Mouse (Mus musculus) B cell, adult 2 months (primary cell): Measurements from ENCODE around the gene Coq5.
"Not testable (repeated sequence)": the region's sequence is repeated elsewhere in the genome, so short reads cannot be mapped to it uniquely, and the experiment has no call there.

Source experiments
- DNase-seq, 2 experiments: peaks; one replicate each; pipeline ENCODE4 v3.0.0; 2022

The Coq5 gene

DNA sequence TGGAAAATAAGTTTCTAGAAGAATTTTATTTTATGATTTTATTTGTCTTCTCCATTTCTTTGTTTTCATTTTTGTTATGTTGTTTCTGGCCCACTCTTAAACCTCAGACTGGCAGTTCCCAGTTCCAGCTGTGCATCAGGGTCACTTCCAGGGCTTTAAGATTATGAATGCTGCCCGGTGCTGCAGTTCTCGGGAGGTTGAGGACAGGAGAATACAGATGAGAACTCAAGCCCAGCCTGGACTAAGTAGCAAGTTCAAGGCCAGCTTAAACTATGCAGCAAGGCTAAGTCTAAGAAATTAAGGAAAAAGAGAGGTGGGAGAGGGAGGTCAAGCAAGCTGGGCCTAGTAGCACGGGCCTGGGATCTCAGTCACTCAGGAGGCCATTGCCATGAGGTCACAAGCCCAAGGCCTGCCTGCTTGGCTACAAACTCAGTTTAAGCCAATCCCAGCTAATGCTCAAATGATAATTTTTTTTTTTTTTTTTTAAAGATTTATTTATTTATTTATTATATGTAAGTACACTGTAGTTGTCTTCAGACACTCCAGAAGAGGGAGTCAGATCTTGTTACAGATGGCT is 11.9 kb upstream of the Coq5 start:
- no peak for DNase-seq

DNA sequence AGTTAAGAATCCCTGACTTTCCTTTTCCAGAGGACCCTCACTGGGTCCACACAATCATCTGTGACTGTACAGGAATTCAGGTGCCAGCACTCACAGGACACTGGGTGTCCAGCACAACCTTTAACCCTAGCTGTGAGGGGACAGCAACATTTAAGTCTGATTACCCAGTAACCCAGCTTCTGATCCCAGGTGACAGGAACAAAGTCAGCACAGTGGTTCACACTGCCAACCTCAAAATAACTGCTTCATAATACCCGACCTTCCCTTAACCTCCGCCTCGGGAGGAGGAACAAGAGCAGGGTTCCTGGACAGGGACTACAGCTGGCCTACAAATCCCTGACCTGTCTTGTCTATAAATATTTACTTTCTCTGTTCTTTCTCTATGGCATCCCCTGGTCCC is 11.2 kb upstream of the Coq5 start:
- DNase-seq, result no peak

DNA sequence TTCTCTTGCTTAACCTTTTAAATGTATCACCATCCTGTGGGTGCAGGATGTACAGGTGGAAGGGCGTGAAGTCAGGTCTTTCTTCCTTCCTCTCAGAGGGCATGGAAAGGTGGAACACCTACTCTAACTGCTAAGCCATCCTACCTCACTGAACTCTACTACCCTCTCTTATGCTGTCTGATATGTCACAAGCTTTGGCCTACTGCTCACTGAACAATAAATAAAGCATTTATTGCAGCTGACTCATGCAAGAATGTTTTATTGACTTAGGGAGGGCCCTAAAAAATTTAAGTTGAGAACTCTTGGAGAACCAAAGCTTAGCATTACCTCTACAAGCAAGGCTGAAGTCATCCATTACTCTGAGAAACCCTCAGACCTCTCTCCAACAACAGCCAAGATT is 9.5 kb upstream of the Coq5 start:
- no peak for DNase-seq

DNA sequence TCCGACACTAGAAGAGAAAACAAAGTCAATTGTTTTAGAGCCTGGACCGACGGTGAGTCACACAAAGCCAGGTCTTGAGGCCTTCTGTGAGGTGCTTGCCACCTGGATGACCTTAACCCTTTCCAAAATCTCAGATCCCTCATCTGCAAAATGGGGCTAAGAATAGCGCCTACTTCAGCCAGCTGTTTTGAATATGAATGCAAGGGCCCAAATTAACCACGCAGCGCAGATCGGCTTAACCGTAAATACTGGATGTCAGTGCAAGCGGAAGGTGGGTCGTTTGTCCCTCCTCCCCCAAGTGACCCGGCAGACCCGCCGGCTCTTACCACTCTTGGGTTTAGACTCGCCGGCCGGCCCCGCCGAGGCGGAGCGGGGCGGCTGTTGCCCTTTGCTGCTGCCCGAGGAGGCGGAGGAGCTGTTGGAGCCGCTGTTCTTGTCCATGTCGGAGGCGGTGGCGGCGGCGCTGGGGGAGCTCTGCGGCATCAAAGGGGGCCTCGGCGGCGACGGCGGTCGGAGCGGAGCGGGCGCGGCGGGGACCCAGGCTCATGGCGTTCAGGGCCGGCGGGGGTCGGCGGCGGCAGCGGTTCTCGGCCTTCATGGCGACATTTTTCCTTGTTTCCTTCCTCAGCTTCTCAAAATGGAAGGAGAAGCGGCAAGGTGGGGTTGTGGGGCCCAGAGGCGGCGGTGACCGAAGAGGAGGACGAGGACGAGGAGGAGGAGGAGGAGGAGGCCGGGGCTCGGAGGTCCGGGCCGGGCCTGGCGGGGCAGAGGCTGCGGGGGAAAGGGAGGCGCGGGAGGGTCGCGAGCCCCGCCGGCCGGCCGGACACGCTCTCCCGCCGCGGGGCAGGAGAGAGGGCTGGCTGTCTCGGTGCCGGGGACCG is 7.3 kb upstream of the Coq5 start:
- DNase-seq, result peak; percentile 38 to 46

DNA sequence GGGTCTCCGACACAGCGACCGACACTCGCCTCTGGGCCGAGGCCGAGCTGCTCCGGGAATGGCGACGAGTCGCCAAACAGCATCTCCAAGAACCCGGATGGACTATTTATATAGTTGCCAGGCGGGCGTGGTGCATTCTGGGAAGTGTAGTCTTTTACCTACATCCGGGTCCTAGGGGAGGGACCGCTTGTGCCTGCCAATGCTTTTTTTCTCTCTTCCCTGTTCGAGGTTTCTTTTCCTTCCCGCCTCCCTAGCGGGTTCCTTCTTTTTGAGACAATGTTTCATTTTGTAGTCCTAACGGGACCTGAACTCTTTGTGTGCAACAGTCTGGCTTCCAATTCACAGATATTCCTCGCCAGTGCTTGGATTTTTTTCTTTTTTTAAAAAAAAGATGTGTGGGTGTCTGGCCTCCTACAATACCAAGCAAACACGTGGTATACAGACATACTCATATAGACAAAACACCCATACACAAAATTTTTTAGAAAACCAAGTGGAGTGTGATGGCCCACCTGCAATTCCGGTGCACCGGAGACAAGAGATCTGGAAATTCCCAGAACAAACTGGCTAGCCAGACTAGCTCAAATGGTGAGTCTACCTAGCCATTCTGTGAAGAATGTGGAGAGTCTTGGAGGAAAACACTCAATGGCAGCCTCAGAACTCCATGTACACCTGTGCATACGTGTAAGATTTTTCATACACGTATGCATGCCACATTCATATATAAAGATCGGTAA is 6.5 kb upstream of the Coq5 start, which contains the start of gene Rnf10:
TSS of gene Rnf10 (minus strand) at position 87 of the 737 bp plus-strand sequence.
- DNase-seq, result peak; percentile 98 to 99

DNA sequence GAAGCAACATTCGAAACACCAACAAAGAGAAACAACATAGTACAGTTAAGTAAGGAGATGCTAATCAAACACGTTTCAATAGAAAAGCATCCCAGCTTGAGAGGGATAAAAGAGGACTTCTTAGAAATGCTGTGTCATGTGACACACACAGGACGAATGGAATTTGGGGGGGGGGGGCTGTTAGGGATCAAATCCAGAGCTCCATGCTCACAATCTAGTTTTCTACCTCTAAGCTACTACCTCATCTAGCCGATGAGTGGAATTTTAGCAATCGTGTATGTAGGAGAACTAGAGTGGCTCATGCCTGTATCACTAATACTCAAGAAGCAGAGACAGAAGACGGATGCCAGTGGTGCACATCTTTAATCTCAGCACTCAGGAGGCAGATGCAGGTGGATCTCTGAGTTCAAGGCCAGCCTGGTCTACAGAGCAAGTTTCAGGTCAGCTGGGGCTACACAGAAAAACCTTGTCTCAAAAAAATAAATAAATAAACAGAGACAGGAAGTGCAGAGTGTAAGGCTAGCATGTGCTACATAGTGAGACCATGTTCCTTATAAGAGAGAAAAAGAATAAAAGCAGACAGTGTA is 5.8 kb upstream of the Coq5 start:
- no peak for DNase-seq

DNA sequence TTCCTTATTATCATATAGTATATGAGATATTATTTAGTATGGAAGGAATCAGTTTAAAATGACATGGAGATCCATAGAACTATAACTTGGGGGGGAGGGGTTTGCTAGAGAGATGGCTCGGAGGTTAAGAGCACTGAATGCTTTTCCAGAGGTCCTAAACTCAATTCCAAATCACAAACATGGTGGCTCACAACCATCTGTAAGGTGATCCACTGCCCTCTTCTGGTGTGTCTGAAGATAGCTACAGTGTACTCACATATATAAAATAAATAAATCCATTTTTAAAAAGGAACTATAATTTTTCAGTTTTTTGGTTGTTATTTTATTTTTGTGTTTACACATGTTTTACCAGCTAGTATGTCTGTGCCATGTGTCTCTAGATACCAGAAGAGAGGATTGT is 5.1 kb upstream of the Coq5 start:
- DNase-seq, result no peak

DNA sequence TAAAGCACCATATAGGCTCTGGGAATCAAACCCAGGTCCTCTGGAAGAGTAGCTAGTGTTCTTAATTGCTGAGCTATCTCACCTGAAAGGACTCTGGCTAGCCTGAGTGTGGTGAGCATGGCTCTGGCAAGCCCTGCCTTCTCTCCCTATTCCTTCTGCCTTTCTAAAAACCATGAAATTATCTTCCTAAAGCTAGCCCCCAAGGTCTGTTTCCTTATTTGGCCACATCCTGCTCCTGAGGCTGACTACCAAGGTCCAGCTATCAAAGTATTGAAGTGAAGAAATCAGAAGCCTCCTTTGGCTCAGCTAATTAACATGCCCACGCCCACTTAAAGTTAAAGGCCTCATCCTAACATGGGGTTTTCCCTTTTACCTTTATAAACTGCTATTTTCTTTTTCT is 4.7 kb upstream of the Coq5 start:
- DNase-seq, result no peak

DNA sequence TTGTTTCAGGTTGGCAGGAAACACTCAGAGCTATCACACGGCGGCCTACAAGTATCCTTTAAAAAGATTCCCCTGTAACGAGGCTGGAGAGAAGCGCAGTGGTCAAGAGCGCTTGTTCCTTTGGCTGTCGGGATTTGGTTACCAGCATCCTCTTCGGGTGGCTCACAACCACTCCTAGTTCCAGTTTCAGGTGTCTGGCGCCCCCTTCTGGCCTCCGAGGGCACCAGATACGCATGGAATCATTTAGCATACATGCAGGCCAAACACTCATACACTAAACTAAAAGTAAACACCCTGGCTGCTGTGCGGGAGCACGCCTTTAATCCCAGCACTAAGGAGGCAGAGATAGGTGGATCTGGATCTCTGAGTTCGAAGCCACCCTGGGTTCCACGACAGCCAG is 3.5 kb upstream of the Coq5 start:
- DNase-seq, result peak; percentile 55 to 68

DNA sequence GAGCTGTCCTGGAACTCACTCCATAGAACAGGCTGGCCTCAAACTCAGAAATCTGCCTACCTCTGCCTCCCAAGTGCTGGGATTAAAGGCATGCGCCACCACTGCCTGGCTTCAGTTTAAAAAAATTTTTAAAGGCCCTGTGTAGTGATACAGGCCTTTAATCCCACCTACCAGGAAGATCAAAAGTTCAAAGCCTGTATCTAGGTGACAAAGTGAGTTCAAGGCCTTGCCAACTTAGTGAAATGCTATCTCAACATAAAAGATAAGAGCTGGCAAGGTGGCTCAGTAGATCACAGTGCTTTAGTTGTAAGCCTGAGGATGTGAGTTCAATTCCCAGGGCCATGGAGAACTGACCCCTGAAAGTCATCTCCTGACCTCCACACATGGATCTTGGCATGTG is 1.4 kb upstream of the Coq5 start:
- no peak for DNase-seq

DNA sequence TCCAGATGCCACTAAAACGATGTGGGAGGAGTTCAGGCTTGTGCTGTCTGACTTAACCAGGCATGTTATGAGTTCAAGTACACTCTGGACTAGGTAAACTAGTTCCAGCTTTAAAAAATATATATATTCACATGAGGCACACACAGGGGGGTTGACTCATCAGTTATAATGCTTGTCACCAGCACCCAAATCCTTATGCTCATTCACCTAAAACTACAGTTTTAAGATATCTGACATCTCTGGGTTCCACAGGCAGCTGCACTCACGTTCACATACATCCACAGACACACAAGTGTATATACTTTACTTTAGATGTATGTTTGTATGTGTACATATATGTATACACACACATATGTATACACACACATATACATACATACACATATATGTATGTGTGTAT is 681 bp upstream of the Coq5 start:
- DNase-seq, result no peak

DNA sequence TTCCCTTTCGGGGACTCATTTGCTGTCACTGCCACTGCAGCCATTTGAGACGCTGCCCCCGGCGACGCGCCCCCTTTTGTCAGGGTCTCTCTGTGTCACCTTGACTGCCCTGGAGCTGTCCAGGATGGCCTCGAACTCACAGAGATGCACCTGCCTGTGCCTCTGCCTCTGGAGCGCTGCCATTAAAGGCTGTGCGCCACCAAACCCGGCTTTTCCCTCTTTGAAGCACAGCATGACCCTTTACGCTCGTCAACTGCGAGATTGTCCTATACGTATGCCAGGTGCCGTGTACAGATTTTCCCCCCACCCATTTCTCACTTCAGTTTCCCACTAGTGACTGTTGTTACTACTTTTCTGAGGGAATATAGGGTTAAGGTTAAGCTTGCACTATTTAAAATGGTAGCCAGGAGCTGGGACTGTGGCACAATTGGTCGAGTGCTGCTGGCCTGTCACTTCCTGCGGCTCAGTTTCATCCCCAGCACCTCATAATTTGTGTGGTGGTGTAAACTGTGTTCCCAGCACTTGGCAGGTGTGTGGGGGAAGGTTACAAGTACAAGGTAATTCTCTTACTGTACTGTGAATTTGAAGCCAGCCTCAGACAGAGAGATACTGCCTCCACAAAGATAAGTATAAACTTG is 703 bp downstream of the Coq5 start:
- DNase-seq, result peak in 1 of 2 experiments; percentile 51

DNA sequence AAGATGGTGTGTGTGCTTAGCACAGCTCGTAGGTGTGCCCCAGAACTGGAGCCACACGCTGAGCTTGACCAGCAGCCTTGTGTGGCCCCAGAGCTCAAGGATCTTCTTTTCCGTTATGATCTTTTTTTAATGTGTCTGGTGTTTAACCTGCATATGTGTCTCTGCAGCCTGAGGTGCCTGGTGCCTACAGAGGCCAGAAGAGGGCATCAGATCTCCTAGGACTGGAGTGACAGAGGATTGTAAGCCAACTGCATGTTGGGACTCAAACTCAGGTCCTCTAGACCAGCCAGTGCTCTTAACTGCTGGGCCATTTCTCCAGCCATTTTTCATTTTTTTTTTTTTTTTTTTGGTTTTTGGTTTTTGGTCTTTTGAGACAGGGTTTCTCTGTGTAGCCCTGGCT is 5.3 kb downstream of the Coq5 start:
- peak; percentile 19 to 20 for DNase-seq

DNA sequence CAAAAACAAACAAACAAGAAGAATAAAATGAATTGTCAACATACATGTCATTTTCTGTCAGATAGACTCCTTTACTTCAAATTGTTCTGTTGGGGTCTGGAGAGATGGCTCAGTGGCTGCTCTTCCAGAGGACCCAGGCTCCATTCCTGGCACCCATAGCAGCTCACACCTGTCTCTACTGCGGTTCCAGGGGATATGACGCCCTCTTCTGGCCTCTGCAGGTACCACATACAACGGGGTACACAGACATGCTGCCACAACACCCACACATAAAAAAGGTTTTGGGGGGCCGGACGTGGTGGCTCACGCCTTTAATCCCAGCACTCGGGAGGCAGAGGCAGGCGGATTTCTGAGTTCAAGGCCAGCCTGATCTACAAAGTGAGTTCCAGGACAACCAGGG is 14.7 kb downstream of the Coq5 start:
- DNase-seq, result peak; percentile 39 to 51

DNA sequence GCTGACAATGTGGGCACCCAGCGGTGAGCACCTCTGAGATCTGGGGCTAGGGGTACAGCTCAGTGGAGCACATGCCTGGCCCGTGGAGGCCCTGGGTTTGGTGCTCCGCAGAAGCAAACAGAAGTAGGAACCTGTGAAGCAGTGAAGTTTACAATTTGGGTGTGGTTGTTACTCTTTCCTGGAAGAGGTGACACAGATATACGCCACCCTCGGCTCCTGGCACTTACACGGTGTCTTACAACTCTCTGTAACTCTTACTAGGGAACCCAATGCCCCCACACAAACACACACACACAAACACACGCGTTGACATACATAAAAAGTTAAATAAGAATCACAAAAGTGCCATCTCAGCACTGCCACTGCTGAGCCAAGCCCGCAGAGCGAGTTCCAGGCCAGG is 16.9 kb downstream of the Coq5 start:
- DNase-seq, result no peak

DNA sequence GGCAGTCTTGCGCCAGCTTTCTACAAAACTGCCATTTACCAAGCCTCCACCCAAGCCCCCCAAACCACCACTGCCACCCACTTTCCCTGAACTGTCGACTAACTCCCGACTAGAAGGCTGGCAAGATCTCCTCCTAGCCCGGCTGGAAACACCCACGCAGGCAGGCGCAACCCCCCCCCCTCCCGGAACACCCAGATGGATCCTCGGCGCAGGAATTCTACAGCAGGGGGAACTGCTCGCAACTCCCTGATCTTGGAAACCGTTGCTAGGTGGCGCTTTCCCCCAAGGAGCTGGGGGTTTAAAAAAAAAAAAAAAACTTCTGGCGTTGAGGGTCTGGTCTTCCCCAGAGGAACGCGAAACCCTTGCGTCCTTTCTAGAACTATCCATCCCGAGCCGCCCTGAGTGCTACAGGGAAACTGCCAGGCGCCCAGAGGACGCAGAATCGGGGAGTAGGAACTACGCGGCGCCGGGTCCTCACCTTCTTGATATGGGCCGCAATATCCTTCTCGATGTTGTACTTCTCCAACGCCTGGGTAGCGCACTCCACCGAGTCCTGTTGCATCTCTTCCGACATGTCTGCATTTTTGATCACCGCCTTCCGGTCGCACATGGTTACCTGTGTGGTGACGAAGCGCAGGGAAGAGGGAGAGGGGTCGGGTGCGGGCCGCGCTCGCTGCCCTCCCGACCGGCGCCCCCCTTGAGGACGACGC is 20.7 kb downstream of the Coq5 start:
- no peak for DNase-seq

DNA sequence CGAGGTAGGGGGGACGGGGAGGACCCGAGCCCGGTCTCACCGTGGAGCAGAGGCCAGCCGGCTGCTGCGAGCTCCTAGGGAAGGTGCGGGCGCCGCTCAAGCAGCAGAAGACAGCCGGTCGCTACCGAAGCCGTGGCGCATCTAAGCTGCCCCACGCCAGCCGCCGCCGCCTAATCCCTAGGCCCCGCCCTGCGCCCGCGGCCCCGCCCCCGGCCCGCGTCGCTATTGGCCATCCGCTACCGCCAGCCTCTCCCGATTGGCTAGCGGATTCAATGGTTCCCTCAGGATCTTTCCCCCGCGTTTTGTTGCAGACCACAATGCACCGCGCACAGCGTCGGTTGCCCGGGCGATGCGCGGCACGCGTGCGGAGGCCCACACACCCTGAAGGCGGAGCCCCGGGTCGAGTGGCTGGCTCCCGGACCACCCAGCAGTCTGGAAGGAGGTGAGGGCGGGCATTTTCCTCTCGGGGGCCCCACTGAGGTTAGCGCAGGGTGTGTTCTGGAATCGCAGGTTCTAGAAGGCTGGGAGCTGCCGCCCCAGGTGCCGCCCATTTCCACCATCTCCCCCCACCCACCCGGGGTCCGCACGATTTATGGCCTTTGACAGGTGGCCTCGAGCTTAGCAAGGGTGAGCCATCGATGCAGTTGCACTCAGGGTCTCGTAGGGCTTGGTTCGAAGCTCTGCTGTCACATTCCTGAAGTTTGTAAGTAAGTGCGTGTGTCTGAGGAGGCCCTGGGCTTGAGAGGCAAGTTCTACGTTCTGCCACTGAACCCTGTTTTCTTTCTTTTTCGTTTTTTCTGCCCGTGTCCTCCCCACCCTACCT is 21.5 kb downstream of the Coq5 start, which contains the start of gene Dynll1:
TSS of gene Dynll1 (minus strand) at position 208 of the 823 bp plus-strand sequence.
- peak; percentile 100 for DNase-seq

DNA sequence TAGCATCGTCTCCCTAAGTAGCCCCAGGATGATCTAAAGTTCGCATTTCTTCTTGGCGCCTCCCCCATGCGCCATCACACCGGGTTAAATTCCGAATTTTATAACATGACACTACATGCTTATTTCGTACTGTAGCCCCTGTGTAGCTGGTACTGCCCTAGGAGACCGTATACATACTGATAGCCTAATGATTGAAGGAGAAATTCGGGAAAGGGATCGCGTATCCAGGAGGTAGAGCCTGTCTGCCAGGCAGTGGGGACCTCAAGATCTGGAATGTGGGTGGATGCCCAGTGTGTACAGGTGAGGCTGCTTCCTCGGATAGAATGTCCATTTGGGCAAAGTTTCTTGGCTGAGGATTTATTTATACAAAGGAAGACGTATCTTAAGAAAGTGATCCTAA is 22.1 kb downstream of the Coq5 start:
- DNase-seq, result peak in 1 of 2 experiments; percentile 6

DNA sequence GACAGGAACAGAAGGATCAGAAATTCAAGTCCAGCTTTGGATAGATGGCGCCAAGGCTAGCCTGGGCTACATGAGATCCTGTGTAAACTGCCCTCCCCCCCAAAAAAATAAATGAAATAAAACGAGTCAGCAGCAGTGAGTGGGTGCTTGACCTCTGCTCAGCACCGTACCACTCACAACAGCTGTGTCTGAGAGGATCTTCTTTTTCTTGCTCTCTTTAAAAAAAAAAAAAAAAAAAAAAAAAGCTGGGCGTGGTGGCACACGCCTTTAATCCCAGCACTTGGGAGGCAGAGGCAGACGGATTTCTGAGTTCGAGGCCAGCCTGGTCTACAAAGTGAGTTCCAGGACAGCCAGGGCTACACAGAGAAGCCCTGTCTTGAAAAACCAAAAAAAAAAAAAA is 22.7 kb downstream of the Coq5 start:
- DNase-seq, result not testable (repeated sequence)

DNA sequence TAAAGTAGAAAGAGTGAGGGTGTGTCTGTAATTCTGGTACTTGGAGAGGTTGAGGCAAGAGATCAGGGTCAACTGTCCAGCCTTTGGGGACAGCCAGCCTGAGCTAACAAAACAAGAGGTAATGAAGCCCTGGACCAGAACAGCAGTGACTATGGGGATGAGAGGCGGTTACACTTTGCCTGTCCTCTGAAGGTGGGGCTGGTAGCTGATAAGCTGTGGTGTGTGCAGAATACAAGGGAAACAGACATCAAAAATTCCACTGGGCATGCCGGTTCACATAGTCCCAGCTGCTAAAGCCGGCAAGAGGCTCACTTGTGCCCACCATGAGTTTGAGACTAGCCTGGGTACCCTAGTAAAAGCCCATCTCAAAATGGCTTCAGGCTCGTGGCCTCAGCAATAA is 32.9 kb downstream of the Coq5 start:
- DNase-seq, result no peak
